Mouse (Mus musculus): Measurements from ENCODE around the gene Tbc1d22b.

Tbc1d22b gene

GRCm38 (mm10) chr17:29640971-29641370 is 91.4 kb downstream of the Tbc1d22b start:
- in situ Hi-C loops (cut with MboI; ENCODE audit: low sequenced_read_pairs), result no loop called here

DNA sequence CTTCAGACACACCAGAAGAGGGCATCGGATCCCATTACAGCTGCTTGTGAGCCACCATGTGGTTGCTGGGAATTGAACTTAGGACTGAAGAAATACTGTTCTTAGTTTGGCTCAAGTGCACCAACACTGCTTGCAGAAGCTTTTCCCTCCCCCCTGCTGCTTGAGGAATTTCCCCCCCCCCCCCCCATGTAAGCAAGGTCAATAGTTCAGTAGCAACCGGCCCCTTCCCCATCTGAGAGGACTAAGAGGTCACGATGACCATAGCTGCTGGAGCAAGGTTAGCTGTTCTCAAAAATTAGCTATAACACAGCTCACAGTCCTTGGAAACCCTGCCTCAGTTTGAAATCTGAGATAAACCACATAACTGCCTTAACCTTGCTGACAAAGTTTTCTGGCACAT is 92.6 kb downstream of the Tbc1d22b start:
- in situ Hi-C loops (cut with MboI; ENCODE audit: low sequenced_read_pairs), result no loop called here
